Mouse (Mus musculus) frontal cortex, adult 2 months (tissue): ENCODE results near the gene Xpnpep2. TPM values are rescaled to one million over a fixed set of nuclear protein-coding genes. Genes with fewer than 3 reads are reported as not detected.

Experiments used
- DNase-seq, 2 experiments: peaks; one replicate each; pipeline ENCODE4 v3.0.0; 2022; ENCODE audit warnings: low spot score in 1 of 2; ENCODE audit errors: extremely low spot score in 1 of 2
- polyA plus RNA-seq: library from polyadenylated mRNA; depleted of rRNA; stranded (reverse); fragments of >200 nt; gene quantifications from 2 replicates; pipeline ENCODE4 v1.2.3, GENCODE M21; 2012

Xpnpep2 gene
- polyA plus RNA-seq, 1 experiment: 0.14 TPM

- DNase-seq: peak in 1 of 2 experiments; percentile 67
Measured at GRCm38 (mm10) chrX:48124132-48125071, 15.9 kb downstream of the Xpnpep2 start.

DNA sequence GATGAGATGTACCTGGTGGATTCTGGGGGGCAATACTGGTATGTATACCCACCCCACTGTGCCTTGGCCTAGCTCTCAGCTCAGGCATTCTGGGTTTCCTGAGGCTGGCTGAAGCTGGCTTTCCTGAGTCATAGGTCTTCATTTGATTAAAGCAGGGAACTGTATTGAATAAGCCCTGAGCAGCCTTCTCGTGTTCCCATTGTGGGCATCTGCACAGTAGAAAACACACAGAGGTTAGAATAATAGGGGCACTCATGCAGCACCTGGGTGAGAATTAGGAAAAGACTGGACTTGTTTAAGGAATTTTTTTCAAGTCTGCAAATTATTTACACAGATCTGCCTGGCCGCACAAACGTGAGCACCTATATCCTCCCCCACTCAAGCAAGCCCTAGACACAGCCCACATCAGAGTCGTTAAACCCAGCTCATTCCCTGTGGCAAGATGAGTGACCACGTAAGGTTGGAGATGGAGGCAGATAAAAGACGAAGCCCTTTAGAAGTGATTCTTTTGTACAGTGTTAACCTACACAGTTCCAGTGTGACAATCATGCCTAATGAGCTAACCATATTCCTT is 18.5 kb downstream of the Xpnpep2 start:
- no peak for DNase-seq

DNA sequence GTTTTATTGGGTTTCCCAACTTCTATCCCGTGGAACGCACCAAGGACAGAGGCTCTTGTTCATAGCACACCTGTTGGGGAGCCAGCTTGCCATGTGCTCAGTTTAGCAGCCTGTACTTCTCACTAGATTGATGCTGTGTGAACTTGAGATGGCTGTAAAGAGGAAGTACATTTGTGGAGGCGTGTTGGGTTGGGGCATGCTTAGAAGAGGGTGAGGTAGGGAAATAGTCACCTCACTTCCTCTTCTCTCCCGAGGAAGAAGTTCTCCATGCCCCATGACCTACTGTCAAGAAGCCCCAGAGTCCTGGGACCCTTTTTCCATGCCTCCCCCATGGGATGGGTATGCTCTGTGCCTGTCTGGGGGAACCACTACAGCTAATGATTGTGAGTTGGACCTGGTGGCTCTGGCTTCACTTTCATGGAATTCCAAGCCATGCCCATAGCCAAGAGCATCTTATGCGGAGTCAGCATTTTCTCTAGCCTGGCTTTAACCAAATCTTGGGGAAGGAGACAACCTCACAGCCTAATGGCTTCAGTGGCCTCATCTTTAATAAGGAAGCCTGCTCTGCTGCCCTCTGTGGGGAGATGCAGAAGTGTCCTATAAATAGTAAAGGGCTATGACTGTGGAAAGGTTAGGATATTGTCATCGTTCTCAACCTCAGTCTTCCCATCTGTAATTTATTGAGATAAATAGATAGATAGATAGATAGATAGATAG is 19.1 kb downstream of the Xpnpep2 start:
- DNase-seq: no peak

- DNase-seq: no peak
Measured at GRCm38 (mm10) chrX:48129167-48129566, 20.6 kb downstream of the Xpnpep2 start.

DNA sequence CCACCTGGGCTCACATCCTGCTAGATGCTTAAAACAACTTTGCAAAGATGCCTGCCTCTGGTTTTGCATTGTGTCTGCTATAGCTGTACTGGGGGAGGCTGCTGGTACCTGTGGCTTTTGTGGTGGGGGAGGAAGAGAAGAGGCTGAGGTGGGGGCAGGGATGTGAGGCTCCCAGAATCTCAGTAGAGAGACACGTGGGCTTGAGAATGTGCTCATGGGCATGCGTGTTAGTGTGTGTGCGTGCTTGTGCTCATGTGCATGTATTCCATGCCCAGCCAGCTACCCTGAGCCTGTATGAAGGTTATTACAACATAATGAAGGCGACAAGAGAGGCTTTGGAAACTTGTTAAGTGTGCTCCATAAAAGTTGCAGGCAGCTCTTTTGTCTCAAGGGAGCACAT is 28.4 kb downstream of the Xpnpep2 start:
- DNase-seq: no peak

GRCm38 (mm10) chrX:48138011-48138410 is 29.5 kb downstream of the Xpnpep2 start:
- no peak for DNase-seq

DNA sequence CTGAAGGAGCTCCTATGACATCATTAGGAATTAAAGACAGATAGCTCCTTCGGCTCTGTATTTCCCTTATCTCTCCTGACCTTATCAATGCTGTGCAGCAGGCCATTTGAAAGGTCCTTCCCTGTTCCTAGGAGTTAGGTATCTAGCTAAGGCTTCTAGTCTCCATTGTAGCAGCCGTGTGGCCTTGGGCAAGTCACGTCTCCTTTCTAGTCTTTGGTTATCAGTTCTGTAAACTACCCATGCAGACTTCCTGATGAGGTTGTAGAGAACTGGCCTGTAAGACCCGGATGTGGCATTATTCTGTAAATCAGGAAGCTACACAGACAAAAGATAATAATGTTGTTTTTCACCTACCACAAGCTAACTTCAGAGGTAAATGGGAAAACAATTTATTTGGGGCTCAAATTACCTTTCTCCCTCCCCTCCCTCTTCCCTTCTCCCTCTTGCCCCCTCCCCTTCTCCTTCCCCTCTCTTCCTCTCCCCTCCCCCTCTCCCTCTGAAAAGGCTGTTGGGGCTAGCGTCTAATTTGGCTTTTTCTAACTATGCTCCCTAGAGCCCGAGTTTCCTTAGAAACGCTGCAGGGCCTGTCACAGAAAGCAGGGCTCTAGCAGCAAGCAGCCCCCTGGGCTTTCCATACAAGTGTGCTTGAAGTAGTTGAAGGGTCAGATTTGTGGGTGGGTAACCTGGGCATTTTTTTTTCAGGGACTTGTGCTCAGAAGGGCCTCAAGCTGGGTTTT is 30.2 kb downstream of the Xpnpep2 start:
- DNase-seq: no peak

- DNase-seq: no peak
Measured at GRCm38 (mm10) chrX:48139368-48140285, 31.1 kb downstream of the Xpnpep2 start.

GRCm38 (mm10) chrX:48140286-48140877 is 31.9 kb downstream of the Xpnpep2 start:
- DNase-seq: no peak

- DNase-seq: no peak
Measured at GRCm38 (mm10) chrX:48141481-48141880, 33.0 kb downstream of the Xpnpep2 start.

GRCm38 (mm10) chrX:48143415-48144335 is 35.1 kb downstream of the Xpnpep2 start:
- DNase-seq: no peak

DNA sequence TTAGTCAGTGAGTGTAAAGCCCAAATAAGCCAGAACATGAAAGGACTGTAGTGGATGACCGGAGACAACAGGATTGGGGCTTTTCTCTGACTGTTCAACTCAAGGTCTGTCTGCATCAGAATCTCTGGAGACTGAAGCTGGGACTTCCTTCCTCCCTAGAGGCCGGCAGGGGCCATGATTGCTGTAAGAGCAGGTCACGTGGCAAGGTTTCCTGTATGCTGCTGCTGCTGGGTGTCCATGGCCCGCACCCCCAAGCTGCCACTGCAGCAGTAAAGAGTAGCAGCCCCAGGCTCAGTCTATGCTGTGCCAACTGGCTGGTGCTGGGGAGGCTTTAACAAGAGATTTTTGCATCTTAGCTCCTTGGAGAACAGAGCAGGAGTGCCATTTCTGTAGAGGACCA is 37.7 kb downstream of the Xpnpep2 start, which contains the start of gene Sash3:
Gene Sash3 (plus strand): TSS at position 175 of the 400 bp plus-strand sequence.
- DNase-seq: no peak

- DNase-seq: no peak
Measured at GRCm38 (mm10) chrX:48147226-48147625, 38.7 kb downstream of the Xpnpep2 start.

DNA sequence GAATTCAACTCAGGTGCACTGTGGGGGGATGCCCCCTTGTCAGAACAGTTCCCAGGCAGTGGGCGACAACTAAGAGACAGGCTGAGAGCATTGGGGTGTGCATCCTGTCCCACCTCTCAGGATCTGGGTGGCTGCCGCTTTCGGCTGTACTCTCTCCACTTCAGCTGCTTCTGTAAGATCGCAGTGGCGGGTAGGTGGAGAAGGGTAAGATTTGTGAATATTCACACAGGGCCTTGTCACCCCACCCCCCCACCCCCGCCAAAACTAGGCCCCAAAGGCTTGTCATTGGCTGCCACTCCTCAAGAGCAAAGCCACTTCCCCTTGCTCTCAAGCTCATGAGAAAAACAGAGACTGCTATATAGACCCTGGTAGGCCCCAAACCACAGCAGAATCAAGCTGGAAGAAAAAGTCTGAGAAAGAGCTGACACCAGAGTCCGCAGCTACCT is 39.2 kb downstream of the Xpnpep2 start:
- DNase-seq: no peak

GRCm38 (mm10) chrX:48152106-48152505 is 43.6 kb downstream of the Xpnpep2 start:
- no peak for DNase-seq

- DNase-seq: no peak
Measured at GRCm38 (mm10) chrX:48153414-48153813, 44.9 kb downstream of the Xpnpep2 start.

GRCm38 (mm10) chrX:48153949-48154348 is 45.4 kb downstream of the Xpnpep2 start:
- no peak for DNase-seq

GRCm38 (mm10) chrX:48155489-48155888 is 47.0 kb downstream of the Xpnpep2 start:
- peak in 1 of 2 experiments; percentile 8 for DNase-seq
